Mouse (Mus musculus) olfactory bulb, adult 2 months (tissue): ENCODE measurements around the gene Gse1.

Experiments used
- CTCF ChIP-seq: fragments of 200-500 bp; IDR thresholded peaks from 2 replicates; pipeline ENCODE4 v1.5.1; 2012; ENCODE audit warnings: low read depth, mild to moderate bottlenecking, low read length, moderate library complexity; ENCODE audit not compliant: insufficient read depth
- POLR2A ChIP-seq: fragments of 200-500 bp; IDR thresholded peaks from 2 replicates; pipeline ENCODE4 v1.6.1; 2012; ENCODE audit warnings: mild to moderate bottlenecking, low read depth, low read length, moderate library complexity; ENCODE audit not compliant: insufficient read depth

GRCm38 (mm10) chr8:120525832-120526231 lies 297.6 kb downstream of the Gse1 start:
- TF ChIP-seq CTCF = no peak
- no peak for TF ChIP-seq POLR2A
